Mouse (Mus musculus) megakaryocyte-erythroid progenitor cell, adult 5 weeks (primary cell): ENCODE results near the gene Arhgap44. TPM values are rescaled to one million over a fixed set of nuclear protein-coding genes. Genes with fewer than 3 reads are reported as not detected.

Experiments used
- polyA plus RNA-seq: library from polyadenylated mRNA; stranded (reverse); fragments of >175 nt; gene quantifications from 2 replicates; pipeline ENCODE4 v1.2.3, GENCODE M21; 2012

Gene Arhgap44
- not detected in 2 replicates for polyA plus RNA-seq

GRCm38 (mm10) chr11:65162767-65163120 lies at the start of gene Arhgap44:
Gene Arhgap44 (minus strand): TSS chr11:65162961.

DNA sequence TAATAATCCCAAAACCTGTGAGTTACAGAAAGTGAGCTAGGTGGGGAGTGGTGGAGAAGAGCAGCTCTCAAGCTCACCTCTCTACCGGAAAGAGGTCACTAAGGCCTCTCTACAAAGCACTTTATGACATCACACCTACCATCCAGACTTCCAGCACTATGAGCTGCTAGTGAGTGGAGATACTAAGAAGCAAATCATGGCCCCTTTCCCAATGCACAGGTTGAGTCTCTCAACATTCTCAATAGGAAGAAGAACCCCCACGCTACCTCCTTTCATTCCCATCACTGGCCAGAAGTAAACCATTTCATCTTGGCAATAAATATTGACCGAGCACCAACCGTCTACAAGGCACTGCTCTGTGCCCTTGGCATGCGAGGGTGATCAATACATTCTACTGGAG lies 3.0 kb downstream of the Arhgap44 start, which contains the start of gene 1700086D15Rik:
Gene 1700086D15Rik (minus strand): TSS at position 101 of the 400 bp plus-strand sequence.

DNA sequence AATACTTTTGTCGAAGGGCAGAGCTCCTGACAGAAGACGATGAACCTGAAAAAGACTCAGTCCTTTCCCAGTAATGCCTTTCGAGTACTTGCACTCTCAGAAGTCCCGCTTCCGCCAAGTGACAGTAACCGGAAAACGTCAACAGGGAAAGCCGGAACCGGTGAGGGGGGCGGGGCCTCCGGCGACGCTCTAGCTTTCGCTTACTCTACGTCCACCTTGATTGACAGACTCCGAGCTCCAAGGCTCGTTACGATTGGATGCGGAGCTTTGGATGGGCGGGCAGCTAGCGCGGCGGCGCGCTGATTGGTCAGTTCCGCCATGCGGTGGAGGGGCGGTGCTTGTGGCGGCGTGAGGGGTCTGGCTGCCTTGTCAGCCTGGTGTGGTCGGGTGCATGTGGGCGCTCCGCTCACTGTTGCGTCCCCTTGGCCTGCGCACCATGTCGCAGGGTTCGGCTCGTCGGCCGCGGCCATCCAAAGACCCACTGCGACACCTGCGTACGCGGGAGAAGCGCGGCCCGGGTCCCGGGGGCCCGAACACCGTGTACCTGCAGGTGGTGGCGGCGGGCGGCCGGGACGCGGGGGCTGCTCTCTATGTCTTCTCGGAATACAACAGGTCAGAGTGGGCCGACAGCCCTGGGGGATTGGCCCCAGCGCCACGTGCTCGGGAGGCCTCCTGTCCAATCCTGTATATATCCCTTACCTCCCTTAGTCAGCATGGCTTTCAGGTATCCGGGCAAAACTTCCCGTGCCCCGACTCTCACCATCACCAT lies 183.9 kb downstream of the Arhgap44 start, which contains the start of gene Elac2:
Gene Elac2 (plus strand): TSS at position 319 of the 769 bp plus-strand sequence.

Other genes with a start within 250 kb of the Arhgap44 start
- 31.8 and 34.4 TPM in 2 replicates for gene Elac2, start 183.9 kb downstream of the Arhgap44 start, polyA plus RNA-seq
- gene 1700086D15Rik, start 3.1 kb downstream of the Arhgap44 start, polyA plus RNA-seq: not detected in 2 replicates
- not detected in 2 replicates for gene Myocd, start 107.0 kb upstream of the Arhgap44 start, polyA plus RNA-seq